Mouse (Mus musculus) adrenal gland (tissue): ENCODE data around the gene Csrnp1.

Source experiments
- intact Hi-C: fragments of 180-260 bp; cut with DNase I; formaldehyde crosslinking; loops from one replicate; pipeline ENCODE4 v1.15.1; 2025

The Csrnp1 gene

GRCm38 (mm10) chr9:120005936-120006335, 21.5 kb upstream of the Csrnp1 start:
- intact Hi-C loops = no loop called here

DNA sequence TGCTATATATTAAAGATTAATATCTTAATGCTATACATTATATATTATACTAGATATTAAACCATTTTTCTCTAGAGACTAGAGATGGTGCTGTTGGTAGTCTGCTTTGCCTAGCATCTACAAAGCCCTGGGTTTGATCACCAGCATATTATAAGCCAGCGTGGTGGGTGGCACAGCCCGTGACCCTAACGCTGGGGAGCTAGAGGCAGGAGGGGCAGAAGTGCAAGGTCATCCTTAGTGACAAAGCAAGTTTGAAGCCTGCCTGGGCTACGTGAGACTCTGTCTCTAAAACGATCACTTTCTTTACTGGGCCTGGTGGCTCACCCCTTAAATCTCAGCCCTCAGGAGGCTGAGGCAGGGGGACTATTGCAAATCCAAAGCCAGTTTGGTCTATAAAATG, 18.4 kb upstream of the Csrnp1 start:
- intact Hi-C loops = no loop called here

DNA sequence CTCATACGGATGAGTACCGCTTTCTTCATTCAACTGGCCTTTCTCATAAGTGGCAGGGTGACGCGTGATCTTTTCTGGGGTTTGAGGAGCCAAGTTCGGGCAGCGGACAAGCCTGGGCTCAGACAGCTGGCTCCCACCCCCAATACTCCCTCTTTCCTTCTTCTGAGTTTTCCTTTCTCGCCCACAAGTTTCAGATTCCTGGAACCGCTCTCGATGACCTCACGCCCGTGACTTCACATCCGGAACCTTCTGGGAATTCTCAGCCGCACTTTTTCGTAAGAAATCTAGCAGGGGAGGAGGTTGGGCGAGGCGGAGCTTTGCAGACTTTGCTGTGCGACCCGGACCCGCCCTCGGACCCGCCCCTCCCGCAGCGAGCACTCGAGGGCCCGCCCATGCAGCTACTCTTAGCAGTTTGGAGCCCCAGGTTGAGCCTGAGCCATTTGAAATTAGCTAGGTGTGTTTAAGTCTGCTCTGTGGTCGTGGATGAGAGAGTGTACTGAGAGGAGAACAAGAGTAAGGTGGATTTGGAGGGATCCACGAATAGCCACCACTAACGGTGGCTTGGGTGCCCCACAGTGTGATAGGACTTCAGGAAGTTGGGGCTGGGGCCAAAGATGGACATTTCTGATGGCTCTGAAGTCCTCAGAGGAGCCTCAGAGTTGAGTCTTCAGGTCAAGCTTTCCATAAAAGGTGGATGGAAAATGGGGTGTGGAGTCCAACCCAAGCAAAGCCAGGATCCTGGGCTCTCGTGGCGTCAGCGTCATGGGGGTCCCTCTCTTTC, 17.7 kb upstream of the Csrnp1 start:
- intact Hi-C loops = no loop called here

- intact Hi-C loops = no loop called here
These were observed 16.3 kb upstream of the Csrnp1 start for GRCm38 (mm10) chr9:120000761-120001160.

DNA sequence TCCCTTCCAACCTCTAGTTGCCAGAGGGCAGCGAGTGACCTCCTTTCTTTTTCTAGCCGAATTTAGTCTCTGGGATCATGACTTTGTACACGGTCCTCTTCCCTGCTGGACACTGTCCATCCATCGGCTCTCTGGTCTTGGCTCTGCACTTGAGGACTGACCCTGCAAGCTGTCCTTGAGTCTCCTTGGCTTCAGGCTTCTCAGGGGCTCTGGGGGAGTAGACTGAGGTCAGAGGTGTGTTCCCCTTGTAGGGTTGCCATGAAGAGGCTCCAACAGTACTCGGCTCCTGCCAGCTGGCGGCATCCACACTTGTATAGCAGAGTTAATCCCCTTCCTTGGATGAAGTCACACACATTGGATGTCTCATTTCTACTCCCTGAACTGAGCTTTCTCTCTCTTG, 15.2 kb upstream of the Csrnp1 start:
- intact Hi-C loops = no loop called here

DNA sequence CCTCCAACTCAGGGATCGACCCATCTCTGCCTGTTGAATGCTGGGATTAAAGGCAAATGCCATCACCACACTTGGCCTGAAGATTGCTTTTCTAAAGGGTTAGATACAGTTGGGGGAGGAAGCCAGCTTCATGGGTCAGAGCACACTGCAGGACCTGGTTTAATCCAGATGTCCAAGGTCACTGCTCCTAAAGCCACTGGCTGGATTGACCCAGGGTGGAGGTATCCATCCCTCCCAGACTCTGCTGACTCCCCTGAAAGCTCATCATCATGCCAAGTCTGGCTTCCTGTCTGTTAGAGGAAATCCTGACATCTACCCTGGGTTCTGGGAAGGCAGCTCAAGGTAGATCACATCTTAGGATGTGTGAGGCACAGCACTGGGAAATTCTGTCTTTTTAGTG, 14.3 kb upstream of the Csrnp1 start:
- intact Hi-C loops = no loop called here

DNA sequence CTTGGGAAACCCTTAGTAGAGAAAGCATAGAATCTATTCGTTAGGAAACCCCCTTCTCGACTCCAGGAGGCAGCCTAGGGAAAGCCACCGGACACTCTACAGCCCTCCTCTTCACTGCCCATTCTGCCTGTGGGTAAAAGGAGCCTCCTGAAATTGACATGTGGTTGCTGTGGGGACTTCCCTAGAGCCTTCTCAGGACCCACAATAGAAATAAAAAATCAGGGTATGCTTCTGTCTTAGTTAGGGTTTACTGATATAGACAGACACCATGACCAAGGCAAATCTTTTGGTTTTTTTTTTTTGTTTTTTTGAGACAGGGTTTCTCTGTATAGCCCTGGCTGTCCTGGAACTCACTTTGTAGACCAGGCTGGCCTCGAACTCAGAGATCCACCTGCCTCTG, 11.6 kb upstream of the Csrnp1 start:
- intact Hi-C loops = no loop called here

GRCm38 (mm10) chr9:119994207-119994606, 9.7 kb upstream of the Csrnp1 start:
- intact Hi-C loops = no loop called here

- intact Hi-C loops = no loop called here
These were observed 8.8 kb upstream of the Csrnp1 start for GRCm38 (mm10) chr9:119993092-119993844.

DNA sequence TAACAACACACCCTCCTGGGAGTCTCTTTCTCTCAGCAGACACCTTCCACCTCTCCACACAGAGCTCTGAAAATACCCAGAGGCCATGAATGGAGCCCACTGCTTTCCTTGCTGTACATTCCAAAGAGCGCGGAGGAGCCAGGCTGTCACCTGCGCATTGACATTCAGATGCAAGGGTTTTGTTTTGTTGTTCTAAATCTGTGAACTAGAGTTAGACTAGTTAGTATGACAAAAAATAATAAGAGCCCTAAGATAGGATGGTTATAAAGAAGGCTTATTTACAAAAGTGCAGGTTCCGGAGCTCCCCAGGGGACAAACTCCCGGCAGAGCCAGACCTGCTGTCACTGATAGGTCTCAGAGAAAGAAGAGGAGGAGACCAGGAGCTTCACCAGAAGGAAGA, 6.9 kb upstream of the Csrnp1 start:
- intact Hi-C loops = no loop called here

GRCm38 (mm10) chr9:119988304-119988703, 3.8 kb upstream of the Csrnp1 start:
- intact Hi-C loops = no loop called here

DNA sequence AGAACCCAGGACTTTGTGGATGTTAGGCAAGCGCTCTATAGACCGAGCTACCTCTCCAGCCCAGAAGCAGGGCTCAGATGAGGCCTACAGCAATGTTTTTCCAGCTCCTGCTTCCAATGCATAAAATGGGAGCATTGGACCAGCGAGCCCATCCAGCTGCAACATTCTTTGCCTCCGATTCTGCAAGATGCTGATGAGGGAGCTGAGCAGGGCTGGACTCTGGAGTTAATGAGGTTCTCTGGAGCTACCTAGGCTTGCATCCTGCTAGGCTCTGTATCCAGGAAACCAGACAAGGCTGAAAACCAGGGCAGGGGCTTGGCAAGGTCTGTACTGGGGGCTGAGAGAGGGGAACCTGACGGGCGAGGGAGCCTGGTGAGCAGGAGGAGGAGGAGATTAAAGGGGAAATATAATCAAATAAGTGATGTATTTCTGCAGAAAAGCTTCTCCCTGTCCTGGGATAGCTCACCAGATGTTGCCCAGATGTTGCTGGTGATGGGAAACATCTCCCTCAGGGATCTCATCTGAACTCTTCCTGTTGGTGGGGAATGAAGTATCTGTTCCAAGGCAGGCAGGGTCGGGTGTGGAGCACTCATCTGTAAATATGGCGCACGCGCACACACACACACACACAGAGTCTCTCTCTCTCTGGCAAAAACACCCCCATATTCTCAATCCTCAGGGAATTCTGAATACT, 1.6 kb upstream of the Csrnp1 start:
- intact Hi-C loops = no loop called here

DNA sequence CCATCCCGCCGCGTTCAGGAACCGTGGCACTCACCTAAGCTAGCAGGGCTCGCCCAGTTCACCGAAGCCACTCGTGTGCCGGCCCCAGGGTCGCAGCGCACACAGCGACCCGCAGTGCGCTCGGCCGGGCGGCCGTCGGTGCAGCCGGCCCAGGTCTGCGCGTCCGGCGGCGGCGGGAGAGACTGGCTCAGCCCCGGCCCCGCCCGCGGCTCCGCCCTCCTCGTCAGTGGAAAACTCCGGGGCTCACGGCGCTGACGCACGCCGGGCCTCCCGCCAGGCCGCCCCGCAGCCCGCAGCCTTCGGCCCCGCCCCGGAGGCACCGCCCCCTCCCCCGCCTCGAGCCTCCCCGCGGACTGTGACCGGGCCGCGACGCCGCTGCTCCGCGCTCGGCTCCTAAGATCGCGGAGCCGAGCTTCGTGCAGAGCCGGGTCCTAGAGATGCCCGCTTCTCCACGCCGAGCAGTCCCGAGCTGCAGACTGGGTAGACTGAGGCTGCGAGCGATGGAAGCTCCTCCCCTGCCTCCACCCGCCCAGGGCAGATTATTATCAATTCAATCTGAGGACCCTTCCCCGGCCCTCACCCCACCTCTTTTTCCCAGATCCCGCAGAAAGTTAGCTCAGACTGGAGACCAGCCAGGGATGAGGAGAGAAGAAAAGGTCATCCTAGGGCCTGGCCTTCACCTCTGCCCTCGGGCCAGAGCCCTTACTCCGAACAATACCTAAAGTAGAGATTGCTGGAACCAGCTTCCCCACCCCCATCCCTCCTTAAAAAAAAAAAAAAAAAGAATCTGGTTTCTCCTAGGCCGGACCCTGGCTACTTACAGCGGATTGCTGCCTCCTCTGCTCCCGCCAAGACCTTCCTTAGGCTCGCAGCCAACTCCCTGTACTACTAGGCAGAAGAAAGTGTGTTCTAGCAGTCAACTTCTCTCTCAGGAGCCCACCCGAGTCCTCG, 598 bp downstream of the Csrnp1 start:
- intact Hi-C loops = no loop called here

DNA sequence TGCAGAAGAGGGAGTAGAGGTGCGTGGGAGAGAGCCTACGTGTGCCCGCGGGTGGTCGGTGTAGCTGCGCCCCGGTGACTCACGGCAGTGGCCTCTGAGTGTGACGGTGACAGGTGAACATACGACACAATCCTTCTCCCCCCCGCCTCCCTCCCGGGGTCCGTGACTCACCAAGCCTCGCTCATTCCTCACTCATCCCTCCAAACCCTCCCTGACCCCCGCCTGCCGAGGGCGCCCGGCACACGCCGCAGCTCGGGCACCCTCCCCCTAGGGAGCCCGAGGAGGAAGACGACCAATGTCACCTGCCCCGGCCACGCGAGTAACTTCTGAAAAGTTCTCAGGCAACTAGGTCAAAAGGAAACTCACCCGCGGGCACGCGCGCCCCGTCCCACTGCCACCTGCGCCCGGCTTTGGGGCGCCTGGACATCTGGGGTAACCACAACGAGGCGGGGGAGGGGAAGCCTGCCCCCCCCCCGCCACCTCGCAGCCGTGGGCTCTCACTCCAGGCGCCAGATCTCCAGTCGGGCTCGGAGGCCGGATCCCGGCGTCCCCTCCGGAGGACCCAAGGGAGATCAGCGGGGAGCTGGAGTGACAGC, 1.4 kb downstream of the Csrnp1 start:
- intact Hi-C loops = no loop called here

DNA sequence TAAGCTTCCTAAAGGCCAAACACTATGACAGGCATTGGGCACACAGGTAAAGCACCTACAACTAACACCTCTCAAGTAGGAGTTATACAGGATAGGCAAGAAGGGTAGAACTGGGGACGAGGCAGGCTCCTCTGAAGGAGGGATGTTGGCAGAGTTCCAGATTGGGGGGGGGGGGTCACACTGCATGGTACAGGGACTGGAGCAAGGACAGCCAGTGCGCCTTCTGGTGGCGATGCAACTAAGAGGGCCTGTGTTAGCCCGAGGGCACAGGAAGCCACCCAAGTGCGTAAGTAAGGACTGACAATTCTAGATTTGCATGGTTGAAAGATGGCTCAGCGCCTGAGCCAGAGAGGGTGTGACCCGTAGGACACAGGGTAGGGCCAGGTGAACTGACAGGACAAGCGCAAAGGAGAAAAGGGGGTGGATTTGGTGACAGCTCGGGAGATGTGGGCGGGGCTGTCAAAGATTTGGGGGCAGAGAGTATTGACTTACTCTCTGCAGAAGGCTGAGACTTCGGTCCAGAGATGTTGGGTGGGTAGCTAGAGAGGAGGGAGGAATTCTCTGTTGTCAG, 2.1 kb downstream of the Csrnp1 start:
- intact Hi-C loops = no loop called here

GRCm38 (mm10) chr9:119981183-119982179, 3.0 kb downstream of the Csrnp1 start:
- intact Hi-C loops = no loop called here

DNA sequence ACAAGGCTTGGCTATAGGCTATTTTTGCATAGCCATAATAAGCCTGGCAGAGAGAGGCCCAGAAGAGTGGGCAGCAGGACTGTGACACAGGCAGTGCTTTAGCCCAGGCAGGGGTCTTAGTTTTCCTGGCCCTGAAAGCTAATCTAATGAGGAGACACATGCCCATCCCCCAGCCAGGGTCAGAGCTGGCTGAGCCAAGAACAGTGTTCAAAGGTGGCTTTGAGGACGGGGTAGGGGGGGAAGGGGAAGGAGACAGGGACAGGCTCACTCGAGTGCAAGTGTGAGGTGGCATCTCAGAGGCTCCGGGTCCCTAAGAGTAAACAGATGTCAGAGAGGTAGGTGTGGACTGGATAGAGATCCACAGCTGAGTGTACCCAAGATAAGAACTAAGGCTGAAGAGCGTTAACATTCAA, 3.7 kb downstream of the Csrnp1 start:
- intact Hi-C loops = no loop called here

DNA sequence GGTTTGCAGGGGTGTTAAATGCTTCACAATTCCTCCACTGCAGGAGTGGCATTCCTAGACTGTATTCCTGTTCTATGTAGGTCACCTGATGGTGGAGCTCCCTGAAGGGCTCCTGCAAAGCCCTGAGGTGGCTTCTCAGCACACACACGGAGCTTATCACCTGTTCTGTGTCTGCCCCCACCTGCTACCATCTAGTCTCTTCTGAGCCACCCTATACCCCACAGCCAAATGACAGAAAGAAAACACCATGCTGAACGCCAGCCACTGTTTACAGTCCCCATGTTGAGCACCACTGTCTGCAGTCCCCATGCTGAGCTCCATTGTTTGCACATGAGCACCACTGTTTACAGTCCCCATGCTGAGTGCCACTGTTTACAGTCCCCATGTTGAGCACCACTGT, 4.7 kb downstream of the Csrnp1 start:
- intact Hi-C loops = no loop called here

DNA sequence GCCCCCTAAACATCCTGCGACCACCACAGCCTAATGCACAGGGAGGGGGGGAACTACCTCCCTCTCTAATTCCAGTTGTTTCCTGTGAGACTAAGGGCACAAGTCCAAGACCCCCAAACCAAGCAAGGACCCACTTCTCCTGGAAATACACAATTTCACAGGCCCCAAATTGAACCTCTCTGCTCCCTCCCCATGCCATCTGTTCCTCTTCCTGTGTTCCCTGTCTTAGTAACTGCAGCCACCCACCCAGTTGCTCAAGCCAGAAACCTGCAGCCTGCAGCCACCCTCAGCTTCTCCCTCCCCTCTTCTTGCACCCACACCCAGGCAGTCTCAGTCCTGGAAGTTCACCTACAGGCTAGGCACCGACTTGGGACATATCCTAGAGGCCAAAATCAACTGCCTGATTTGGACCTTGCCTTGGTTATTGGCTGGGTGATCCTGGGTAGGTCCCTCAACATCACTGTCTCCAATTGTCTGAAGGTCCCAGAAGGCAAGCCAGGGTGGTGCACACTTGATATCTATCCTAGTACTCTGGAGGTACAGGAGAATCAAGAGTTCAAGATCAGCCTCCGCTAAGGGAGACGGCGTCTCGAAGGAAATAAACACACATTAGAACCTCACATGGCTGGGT, 5.5 kb downstream of the Csrnp1 start:
- intact Hi-C loops = no loop called here
